Mouse (Mus musculus) liver, embryonic 13.5 days (tissue): Measurements from ENCODE around the gene Otud7a. TPM values are rescaled to one million over a fixed set of nuclear protein-coding genes. Genes with fewer than 3 reads are reported as not detected.

Source experiments
- ATAC-seq: fragments of 200-750 bp; cut with Nextera tagmentation; 2 replicates; pipeline ENCODE4 v1.8.0; 2017; ENCODE audit warnings: low read depth, mild to moderate bottlenecking, moderate number of reproducible peaks, moderate library complexity
- DNase-seq: peaks from one replicate; pipeline ENCODE4 v3.0.0; 2022
- H3K27ac ChIP-seq: fragments of 300-500 bp; sonication (generic); 2 replicates; pipeline ENCODE4 v1.5.1; 2015; ENCODE audit warnings: moderate library complexity, mild to moderate bottlenecking, inconsistent platforms
- H3K27me3 ChIP-seq: fragments of 300-500 bp; sonication (generic); 2 replicates; pipeline ENCODE4 v1.6.1; 2015; ENCODE audit warnings: mild to moderate bottlenecking, inconsistent platforms
- H3K36me3 ChIP-seq: fragments of 300-500 bp; sonication (generic); 2 replicates; pipeline ENCODE4 v1.6.1; 2015; ENCODE audit warnings: mild to moderate bottlenecking, inconsistent platforms
- H3K4me1 ChIP-seq: fragments of 300-500 bp; sonication (generic); replicated peaks from 2 replicates; pipeline ENCODE4 v1.6.1; 2015; ENCODE audit warnings: inconsistent platforms
- H3K4me2 ChIP-seq: fragments of 300-500 bp; sonication (generic); 2 replicates; pipeline ENCODE4 v1.6.1; 2015; ENCODE audit warnings: inconsistent platforms, mild to moderate bottlenecking, moderate library complexity
- H3K4me3 ChIP-seq: fragments of 300-500 bp; sonication (generic); replicated peaks from 2 replicates; pipeline ENCODE4 v1.5.1; 2015; ENCODE audit warnings: mild to moderate bottlenecking, inconsistent platforms
- H3K9ac ChIP-seq: fragments of 300-500 bp; sonication (generic); 2 replicates; pipeline ENCODE4 v1.6.1; 2015; ENCODE audit warnings: mild to moderate bottlenecking, inconsistent platforms
- H3K9me3 ChIP-seq: fragments of 300-500 bp; sonication (generic); replicated peaks from 2 replicates; pipeline ENCODE4 v1.6.1; 2016; ENCODE audit warnings: inconsistent platforms
- WGBS: fragments of 180-500 bp; shearing (Covaris S2); methylation state at CpG from one replicate; pipeline ENCODE4 v1.1.7; 2015; ENCODE audit not compliant: insufficient replicate concordance; 5-methylcytosine and 5-hydroxymethylcytosine counted together
- polyA plus RNA-seq: library from polyadenylated mRNA; unstranded; fragments of >200 nt; fragmentation: Nextera tagmentation; extraction: Ambion mirVana; gene quantifications from 2 replicates; pipeline ENCODE4 v1.2.1, GENCODE M21; 2015

Otud7a gene
- polyA plus RNA-seq, 1 experiment from 2014 or later: not detected

GRCm38 (mm10) chr7:63755476-63755948, 311.0 kb downstream of the Otud7a start:
- H3K9me3 ChIP-seq: no peaks in the 10 kb centered on the region
- no peak for ATAC-seq
- WGBS: under 1% methylated on average over 13 of the region's 13 CpGs

GRCm38 (mm10) chr7:63757136-63757677, 312.7 kb downstream of the Otud7a start:
- Histone ChIP-seq H3K36me3 (no peaks in the 10 kb centered on the region), H3K4me2 (no peak overlapping the region), H3K9ac (no peak overlapping the region), H3K27ac (no peak overlapping the region), H3K4me1 (no peaks in the 10 kb centered on the region; the same call in 1 of the 2 replicates), H3K27me3 (peaks cover 84% of the 10 kb centered on the region), H3K4me3 (peak overlapping the region; percentile 29; the same call in 1 of the 2 replicates), H3K9me3 (no peaks in the 10 kb centered on the region)
- ATAC-seq (no peak), DNase-seq (no peak)
- WGBS: 9% methylated on average over 25 of the region's 25 CpGs

More at GRCm38 (mm10) chr7:63755476-63755948, 311.0 kb downstream of the Otud7a start:
- DNase-seq: peak; percentile 17
- Histone ChIP-seq H3K27ac (no peak overlapping the region), H3K36me3 (no peaks in the 10 kb centered on the region), H3K27me3 (peaks cover 70% of the 10 kb centered on the region), H3K4me1 (no peaks in the 10 kb centered on the region; the same call in 1 of the 2 replicates), H3K4me3 (peak overlapping the region; percentile 37), H3K4me2 (peak overlapping the region; percentile 51), H3K9ac (no peak overlapping the region)

DNA sequence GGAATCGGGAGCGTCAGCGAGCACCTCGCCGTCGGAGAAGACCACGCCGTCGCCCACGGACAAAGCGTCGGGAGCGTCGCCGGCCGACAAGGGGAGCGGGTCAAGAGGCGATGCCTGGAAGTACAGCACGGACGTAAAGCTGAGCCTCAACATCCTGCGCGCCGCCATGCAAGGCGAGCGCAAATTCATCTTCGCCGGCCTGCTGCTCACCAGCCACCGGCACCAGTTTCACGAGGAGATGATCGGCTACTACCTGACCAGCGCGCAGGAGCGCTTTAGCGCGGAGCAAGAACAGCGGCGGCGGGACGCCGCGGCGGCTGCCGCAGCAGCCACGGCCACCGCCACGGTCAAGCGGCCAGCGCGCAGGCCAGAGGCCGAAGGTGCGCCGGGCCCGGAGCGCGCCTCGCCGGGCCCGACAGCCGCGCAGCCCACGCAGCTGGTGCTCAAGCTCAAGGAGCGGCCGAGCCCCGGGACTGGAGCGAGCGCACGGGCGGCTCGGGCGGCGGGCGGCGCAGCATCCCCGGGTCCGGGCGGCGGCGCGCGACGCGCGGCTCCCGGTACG, 313.2 kb downstream of the Otud7a start:
- DNase-seq (no peak), ATAC-seq (no peak)
- Histone ChIP-seq H3K4me2 (peak overlapping the region; percentile 45), H3K4me1 (no peaks in the 10 kb centered on the region; the same call in 1 of the 2 replicates), H3K4me3 (peak overlapping the region; percentile 29), H3K36me3 (no peaks in the 10 kb centered on the region), H3K9me3 (no peaks in the 10 kb centered on the region), H3K27ac (no peak overlapping the region), H3K9ac (no peak overlapping the region), H3K27me3 (peaks cover 84% of the 10 kb centered on the region)
- WGBS: 2% methylated on average over 84 of the region's 85 CpGs

GRCm38 (mm10) chr7:63758240-63758826, 313.8 kb downstream of the Otud7a start:
- H3K4me2 ChIP-seq: peak overlapping the region; percentile 45
- H3K9ac ChIP-seq: no peak overlapping the region
- H3K36me3 ChIP-seq: no peaks in the 10 kb centered on the region
- H3K27me3 ChIP-seq: peaks cover 84% of the 10 kb centered on the region
- 2% methylated on average over 97 of the region's 97 CpGs for WGBS
- H3K27ac ChIP-seq: no peak overlapping the region
- H3K4me1 ChIP-seq: no peaks in the 10 kb centered on the region; the same call in 1 of the 2 replicates
- H3K4me3 ChIP-seq: peak overlapping the region; percentile 29
- ATAC-seq (no peak), DNase-seq (no peak)
- H3K9me3 ChIP-seq: no peaks in the 10 kb centered on the region

- Histone ChIP-seq H3K4me2 (no peak overlapping the region), H3K9me3 (no peaks in the 10 kb centered on the region), H3K36me3 (no peaks in the 10 kb centered on the region), H3K27me3 (peaks cover 76% of the 10 kb centered on the region), H3K27ac (no peak overlapping the region), H3K4me3 (no peak overlapping the region), H3K4me1 (no peaks in the 10 kb centered on the region; the same call in 1 of the 2 replicates), H3K9ac (no peak overlapping the region)
- 26% methylated on average over 5 of the region's 5 CpGs for WGBS
- DNase-seq (no peak), ATAC-seq (no peak)
Observed at GRCm38 (mm10) chr7:63759606-63760005, 315.1 kb downstream of the Otud7a start.

GRCm38 (mm10) chr7:63762529-63762928, 318.0 kb downstream of the Otud7a start:
- Histone ChIP-seq H3K27me3 (peaks cover 46% of the 10 kb centered on the region), H3K9me3 (no peaks in the 10 kb centered on the region), H3K4me2 (no peak overlapping the region), H3K4me1 (no peaks in the 10 kb centered on the region), H3K36me3 (no peaks in the 10 kb centered on the region), H3K4me3 (no peak overlapping the region), H3K27ac (no peak overlapping the region), H3K9ac (no peak overlapping the region)
- ATAC-seq (no peak), DNase-seq (no peak)
- 57% methylated on average over 3 of the region's 3 CpGs for WGBS

DNA sequence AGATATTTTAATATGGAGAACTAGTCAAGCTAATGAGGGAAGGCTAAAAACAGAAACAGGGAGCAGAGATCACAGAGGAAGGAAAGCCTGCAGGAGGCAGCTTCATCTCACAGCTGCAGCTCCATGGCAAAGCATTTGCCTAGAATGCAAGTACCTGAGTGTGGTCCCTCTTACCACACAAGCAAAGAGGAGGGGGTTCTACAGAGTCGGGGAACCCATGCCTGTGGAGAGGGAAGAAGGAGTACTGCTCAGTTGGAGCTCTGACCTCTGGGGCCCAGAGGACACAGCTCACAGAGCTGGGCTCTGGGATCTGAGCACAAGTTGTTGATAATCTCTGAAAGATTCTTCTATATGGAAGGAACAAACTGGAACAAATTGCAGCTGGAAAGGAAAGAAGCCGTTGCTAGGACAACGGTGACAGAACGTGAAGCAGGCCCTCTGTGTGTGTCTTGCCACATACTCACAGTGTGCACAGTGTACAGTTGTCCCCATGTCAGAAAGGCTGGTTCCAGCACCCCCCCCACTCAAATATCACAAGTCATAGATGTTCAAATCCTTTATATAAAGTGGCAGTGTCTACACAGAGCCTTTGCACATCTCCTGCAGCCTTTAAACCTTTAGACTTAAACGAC, 324.0 kb downstream of the Otud7a start:
- no peak overlapping the region for H3K27ac ChIP-seq
- 0 out of 2 replicates have a peak, but pooled peaks cover 3% of the 10 kb centered on the region for H3K27me3 ChIP-seq
- H3K36me3 ChIP-seq: no peaks in the 10 kb centered on the region
- ATAC-seq (no peak), DNase-seq (no peak)
- no peaks in the 10 kb centered on the region for H3K4me1 ChIP-seq
- H3K4me2 ChIP-seq: no peak overlapping the region
- 56% methylated on average over 5 of the region's 5 CpGs for WGBS
- H3K9ac ChIP-seq: no peak overlapping the region
- no peaks in the 10 kb centered on the region for H3K9me3 ChIP-seq
- no peak overlapping the region for H3K4me3 ChIP-seq

DNA sequence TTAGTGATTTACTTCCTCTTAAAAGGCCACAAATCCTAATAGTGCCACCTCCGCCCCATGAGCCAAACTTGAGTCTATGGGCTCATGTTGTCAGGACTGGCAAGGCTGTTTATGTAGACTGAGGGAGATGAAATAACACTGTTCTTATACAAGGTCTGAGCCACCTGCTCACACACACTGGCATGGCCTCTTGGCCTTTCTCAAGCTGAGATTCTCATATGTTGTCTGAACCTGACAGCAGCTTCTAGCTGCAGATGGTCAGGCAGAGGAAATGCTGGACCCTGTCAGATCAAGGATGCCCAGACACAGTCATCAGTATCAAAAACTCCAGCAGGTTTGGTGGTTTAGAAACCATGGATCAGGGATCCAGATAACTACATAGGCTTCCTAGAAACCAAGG, 328.7 kb downstream of the Otud7a start:
- Histone ChIP-seq H3K4me2 (no peak overlapping the region), H3K4me1 (no peaks in the 10 kb centered on the region), H3K36me3 (no peaks in the 10 kb centered on the region), H3K9me3 (no peaks in the 10 kb centered on the region), H3K4me3 (no peak overlapping the region), H3K27me3 (no peaks in the 10 kb centered on the region), H3K27ac (no peak overlapping the region), H3K9ac (no peak overlapping the region)
- ATAC-seq (no peak), DNase-seq (no peak)
- 55% methylated on average over 1 of the region's 1 CpGs for WGBS

- no peak overlapping the region for H3K4me3 ChIP-seq
- no peak for ATAC-seq
- H3K27me3 ChIP-seq: no peaks in the 10 kb centered on the region
- no peak overlapping the region for H3K4me2 ChIP-seq
- no peak overlapping the region for H3K9ac ChIP-seq
- H3K4me1 ChIP-seq: no peaks in the 10 kb centered on the region
- H3K27ac ChIP-seq: no peak overlapping the region
- no peak for DNase-seq
- H3K36me3 ChIP-seq: no peaks in the 10 kb centered on the region
- no peaks in the 10 kb centered on the region for H3K9me3 ChIP-seq
- WGBS: 46% methylated on average over 1 of the region's 1 CpGs
Observed at GRCm38 (mm10) chr7:63774291-63774690, 329.7 kb downstream of the Otud7a start.

DNA sequence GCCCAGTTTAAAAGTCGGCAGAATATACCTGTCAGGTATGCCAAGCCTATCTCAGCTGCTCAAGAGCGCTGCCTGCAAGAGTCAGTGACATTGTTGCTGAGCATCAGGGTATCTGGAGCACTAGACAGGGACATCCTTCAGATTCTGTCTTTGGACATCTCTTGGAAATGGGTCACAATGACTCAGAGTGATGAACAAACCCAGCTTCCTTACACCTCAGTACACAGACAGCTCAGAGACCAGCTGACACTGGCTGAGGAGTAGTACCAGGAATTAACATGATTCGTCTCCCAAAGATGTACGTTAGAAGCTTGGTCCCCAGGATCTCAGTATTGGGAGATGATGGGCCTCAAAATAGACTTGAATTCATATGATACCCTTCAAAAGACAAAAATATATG, 332.8 kb downstream of the Otud7a start:
- 62% methylated on average over 4 of the region's 4 CpGs for WGBS
- Histone ChIP-seq H3K4me1 (no peaks in the 10 kb centered on the region), H3K27ac (no peak overlapping the region), H3K27me3 (no peaks in the 10 kb centered on the region), H3K4me2 (no peak overlapping the region), H3K9me3 (no peaks in the 10 kb centered on the region), H3K4me3 (no peak overlapping the region), H3K36me3 (no peaks in the 10 kb centered on the region), H3K9ac (no peak overlapping the region)
- ATAC-seq (no peak), DNase-seq (no peak)

DNA sequence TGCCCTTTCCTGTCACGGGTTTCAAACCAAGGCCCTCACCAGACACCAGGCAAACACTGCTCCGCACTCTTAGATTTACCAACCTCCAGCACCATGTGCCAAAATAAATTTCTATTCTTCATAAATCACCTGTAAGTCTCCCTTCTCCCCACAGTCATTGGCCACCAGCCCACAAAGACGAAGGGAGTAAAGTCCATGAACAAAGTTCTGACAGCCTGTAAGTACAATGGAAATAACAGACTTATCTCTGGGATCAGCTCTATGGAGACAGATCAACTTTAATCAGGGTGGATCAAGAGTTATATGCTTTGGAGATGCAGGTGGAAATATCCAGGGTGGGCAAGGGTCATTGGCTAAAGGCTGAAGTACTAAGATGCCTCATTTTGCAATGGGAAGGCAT, 336.3 kb downstream of the Otud7a start:
- ATAC-seq (no peak), DNase-seq (no peak)
- Histone ChIP-seq H3K4me1 (no peaks in the 10 kb centered on the region), H3K27ac (no peak overlapping the region), H3K9me3 (no peaks in the 10 kb centered on the region), H3K27me3 (no peaks in the 10 kb centered on the region), H3K36me3 (no peaks in the 10 kb centered on the region), H3K9ac (no peak overlapping the region), H3K4me3 (no peak overlapping the region), H3K4me2 (no peak overlapping the region)
- WGBS: 68% methylated on average over 3 of the region's 3 CpGs
